Comparison of ENCODE assay signal across 11 mouse cellular contexts in genomic region chr9:7783823-7784614, GRCm38 (mm10). TPM values are rescaled to one million over a fixed set of nuclear protein-coding genes. Genes with fewer than 3 reads are reported as not detected.
A peak's percentile ranks its signal among the peaks of the same experiment; 100 is the strongest.
DNase-seq lines count a peak whose midpoint lies in the region; ATAC-seq and TF ChIP-seq lines count a peak whose summit lies in the region.
"Had no signal": no experiment of that assay in that cellular context is flagged by ENCODE, and none has a peak within 500 bp of the region (broad histone marks: within the 10 kb centered on the region; RNA-seq: fewer than 3 reads in every experiment).

No protein-coding gene starts in this region.

- H3K4me1 ChIP-seq in kidney, embryonic 16.5 days (ENCODE audit: insufficient read depth, low read length): no peaks in the 10 kb centered on the region
- H3K4me1 ChIP-seq in forebrain, embryonic 12.5 days: peaks cover 14% of the 10 kb centered on the region
- H3K4me1 ChIP-seq in midbrain, embryonic 15.5 days: no peaks in the 10 kb centered on the region
- H3K4me1 ChIP-seq in cerebellum, adult 2 months (ENCODE audit: control insufficient read depth, insufficient read depth, low read length): no peaks in the 10 kb centered on the region

- ATAC-seq in kidney, embryonic 16.5 days (ENCODE audit: low FRiP score, low TSS enrichment): 0 out of 2 replicates have a peak, but pooled peaks have one; percentile 28
- ATAC-seq in forebrain, embryonic 12.5 days (ENCODE audit: low FRiP score): no peak
- 0 out of 2 replicates have a peak, but pooled peaks have one; percentile 10 for ATAC-seq in midbrain, embryonic 15.5 days (replicated peaks)
- ATAC-seq: liver, embryonic 12.5 days had no signal

- H3K27me3 ChIP-seq in kidney, embryonic 16.5 days (ENCODE audit: insufficient read depth, low read length): no peaks in the 10 kb centered on the region
- H3K27me3 ChIP-seq in forebrain, embryonic 12.5 days: no peaks in the 10 kb centered on the region
- H3K27me3 ChIP-seq in midbrain, embryonic 15.5 days (replicated peaks): no peaks in the 10 kb centered on the region
- H3K27me3 ChIP-seq in cerebellum, adult 2 months (ENCODE audit: control insufficient read depth, insufficient read depth, low read length): no peaks in the 10 kb centered on the region
- H3K27me3 ChIP-seq: liver, embryonic 12.5 days; Patski had no signal

- no peak overlapping the region for H3K4me3 ChIP-seq in kidney, embryonic 16.5 days (ENCODE audit: low read length)
- H3K4me3 ChIP-seq in forebrain, embryonic 12.5 days (replicated peaks): no peak overlapping the region
- H3K4me3 ChIP-seq in midbrain, embryonic 15.5 days: no peak overlapping the region
- no peak overlapping the region for H3K4me3 ChIP-seq in cerebellum, adult 2 months (replicated peaks; ENCODE audit: insufficient read depth, low read depth, low read length)
- H3K4me3 ChIP-seq: liver, embryonic 12.5 days had no signal

- peaks cover 13% of the 10 kb centered on the region for H3K36me3 ChIP-seq in kidney, embryonic 16.5 days (ENCODE audit: insufficient read depth, low read length)
- peaks cover 11% of the 10 kb centered on the region; the same call in 1 of the 2 replicates for H3K36me3 ChIP-seq in forebrain, embryonic 12.5 days (replicated peaks)
- no peaks in the 10 kb centered on the region for H3K36me3 ChIP-seq in midbrain, embryonic 15.5 days (replicated peaks)

- H3K9me3 ChIP-seq in kidney, embryonic 16.5 days (ENCODE audit: low read length): no peaks in the 10 kb centered on the region
- H3K9me3 ChIP-seq in forebrain, embryonic 12.5 days: no peaks in the 10 kb centered on the region
- no peaks in the 10 kb centered on the region for H3K9me3 ChIP-seq in midbrain, embryonic 15.5 days
- H3K9me3 ChIP-seq: liver, embryonic 12.5 days had no signal

- WGBS in kidney, embryonic 16.5 days: 73% methylated on average over 15 of the region's 15 CpGs
- WGBS in forebrain, embryonic 12.5 days: 82% methylated on average over 15 of the region's 15 CpGs
- whole genome bisulfite sequencing in midbrain, embryonic 15.5 days: 77% methylated on average over 15 of the region's 15 CpGs
- 73% methylated on average over 15 of the region's 15 CpGs for WGBS in cerebellum, adult 2 months

- DNase-seq in kidney, adult 9 months: no peak
- peak; percentile 57 for DNase-seq in T-cell, adult 2 months (ENCODE audit: low spot score)
- DNase-seq in cerebellum, adult 2 months: no peak
- no peak for DNase-seq in MN1 (ENCODE audit: low spot score)
- no peak for DNase-seq in yolk sac, embryonic 10.5 days (ENCODE audit: low spot score)
- DNase-seq: kidney, adult 11 months had no signal

- no peak for TF ChIP-seq CTCF in cerebellum, adult 2 months (IDR thresholded peaks at IDR 0.05; ENCODE audit: borderline replicate concordance, insufficient read depth, low read depth, low read length)

- peak overlapping the region; percentile 35; the same call in 1 of the 2 replicates for H3K27ac ChIP-seq in kidney, embryonic 16.5 days (ENCODE audit: low read length)
- H3K27ac ChIP-seq in forebrain, embryonic 12.5 days: peak overlapping the region; percentile 73
- H3K27ac ChIP-seq in midbrain, embryonic 15.5 days: no peak overlapping the region
- no peak overlapping the region for H3K27ac ChIP-seq in cerebellum, adult 2 months (ENCODE audit: insufficient read depth, low read length)

- no peak for TF ChIP-seq POLR2A in cerebellum, adult 2 months (IDR thresholded peaks at IDR 0.05; ENCODE audit: borderline replicate concordance, insufficient read depth, low read length)

- no peak overlapping the region for H3K9ac ChIP-seq in kidney, embryonic 16.5 days (replicated peaks; ENCODE audit: low read length)
- no peak overlapping the region for H3K9ac ChIP-seq in forebrain, embryonic 12.5 days
- H3K9ac ChIP-seq in midbrain, embryonic 15.5 days: no peak overlapping the region
- H3K9ac ChIP-seq: liver, embryonic 12.5 days had no signal

- no peak overlapping the region for H3K4me2 ChIP-seq in kidney, embryonic 16.5 days (replicated peaks; ENCODE audit: low read depth, low read length)
- H3K4me2 ChIP-seq in forebrain, embryonic 12.5 days: no peak overlapping the region
- H3K4me2 ChIP-seq in midbrain, embryonic 15.5 days: no peak overlapping the region
- H3K4me2 ChIP-seq: liver, embryonic 12.5 days had no signal

RNA-seq across cellular contexts. Expression of gene Tmem123, which starts 20.2 kb away (rescaled TPM):
- polyA plus RNA-seq in kidney, embryonic 16.5 days (2015; fragmentation: Nextera tagmentation; extraction: Ambion mirVana): 95.3 and 101 TPM in 2 replicates
- polyA plus RNA-seq in forebrain, embryonic 12.5 days (2016; fragmentation: Nextera tagmentation; extraction: Ambion mirVana): 85.1 and 86.5 TPM in 2 replicates
- polyA plus RNA-seq in midbrain, embryonic 15.5 days (2015; fragmentation: Nextera tagmentation; extraction: Ambion mirVana): 18.0 and 20.1 TPM in 2 replicates
- polyA plus RNA-seq in cerebellum, adult 2 months (2012; rRNA removed): 20.9 and 21.4 TPM in 2 replicates

RNA-seq across cellular contexts. Expression of gene Birc2, which starts 52.8 kb away (rescaled TPM):
- 39.8 and 45.8 TPM in 2 replicates for polyA plus RNA-seq in kidney, embryonic 16.5 days (2015; fragmentation: Nextera tagmentation; extraction: Ambion mirVana)
- 45.7 and 48.9 TPM in 2 replicates for polyA plus RNA-seq in forebrain, embryonic 12.5 days (2016; fragmentation: Nextera tagmentation; extraction: Ambion mirVana)
- polyA plus RNA-seq in midbrain, embryonic 15.5 days (2015; fragmentation: Nextera tagmentation; extraction: Ambion mirVana): 42.3 and 45.5 TPM in 2 replicates
- 32.6 and 37.8 TPM in 2 replicates for polyA plus RNA-seq in cerebellum, adult 2 months (2012; rRNA removed)

Comparison
In these comparisons a context has a peak if more than half of its experiments do, and no peak if none do; other contexts are left out.
1. H3K27ac ChIP-seq: peak in kidney, embryonic 16.5 days (single experiment) and forebrain, embryonic 12.5 days (single experiment); none in midbrain, embryonic 15.5 days (single experiment) and cerebellum, adult 2 months (single experiment).